Mouse (Mus musculus): Measurements from ENCODE around the gene Habp4.

The Habp4 gene

GRCm38 (mm10) chr13:64161548-64161915, at the start of gene Habp4:
TSS of gene Habp4 (plus strand) at chr13:64161824.
- DNase-seq (ENCODE audit: low spot score in 2 of 2) = peak; percentile 99

- no peak for DNase-seq (ENCODE audit: low spot score in 2 of 2)
These were observed 44.2 kb upstream of the Habp4 start for GRCm38 (mm10) chr13:64117442-64117841.

- no peak for DNase-seq (ENCODE audit: low spot score in 2 of 2)
These were observed 40.9 kb upstream of the Habp4 start for GRCm38 (mm10) chr13:64120760-64121159.

- DNase-seq (ENCODE audit: low spot score in 2 of 2) = no peak
These were observed 38.0 kb upstream of the Habp4 start for GRCm38 (mm10) chr13:64123491-64124188.

- DNase-seq (ENCODE audit: low spot score in 2 of 2) = no peak
These were observed 36.7 kb upstream of the Habp4 start for GRCm38 (mm10) chr13:64124886-64125285.

GRCm38 (mm10) chr13:64126316-64126715, 35.3 kb upstream of the Habp4 start:
- no peak for DNase-seq (ENCODE audit: low spot score in 2 of 2)

- peak; percentile 62 to 80 for DNase-seq (ENCODE audit: low spot score in 2 of 2)
These were observed 32.6 kb upstream of the Habp4 start, which contains the start of gene Slc35d2 for GRCm38 (mm10) chr13:64128858-64129615. TSS of gene Slc35d2 (minus strand) at chr13:64129368.

GRCm38 (mm10) chr13:64129616-64130375, 31.8 kb upstream of the Habp4 start:
- DNase-seq (ENCODE audit: low spot score in 2 of 2) = peak; percentile 36 to 70

GRCm38 (mm10) chr13:64150121-64150520, 11.5 kb upstream of the Habp4 start:
- DNase-seq (ENCODE audit: low spot score in 2 of 2) = no peak

- DNase-seq (ENCODE audit: low spot score in 2 of 2) = peak; percentile 90 to 95
These were observed 9.4 kb upstream of the Habp4 start for GRCm38 (mm10) chr13:64152241-64152669.

GRCm38 (mm10) chr13:64152671-64153082, 8.9 kb upstream of the Habp4 start:
- DNase-seq (ENCODE audit: low spot score in 2 of 2) = peak in 1 of 2 experiments; percentile 42

GRCm38 (mm10) chr13:64153083-64153682, 8.4 kb upstream of the Habp4 start, which contains the start of gene Zfp367:
TSS of gene Zfp367 (minus strand) at chr13:64153202.
- peak; percentile 98 to 99 for DNase-seq (ENCODE audit: low spot score in 2 of 2)

- DNase-seq (ENCODE audit: low spot score in 2 of 2) = peak; percentile 42 to 77
These were observed 7.8 kb upstream of the Habp4 start for GRCm38 (mm10) chr13:64153751-64154267.

GRCm38 (mm10) chr13:64154651-64155050, 7.0 kb upstream of the Habp4 start:
- DNase-seq (ENCODE audit: low spot score in 2 of 2) = no peak

- no peak for DNase-seq (ENCODE audit: low spot score in 2 of 2)
These were observed 6.5 kb upstream of the Habp4 start for GRCm38 (mm10) chr13:64155171-64155571.

GRCm38 (mm10) chr13:64156966-64157365, 4.7 kb upstream of the Habp4 start:
- DNase-seq (ENCODE audit: low spot score in 2 of 2) = no peak

- peak in 1 of 2 experiments; percentile 79 for DNase-seq (ENCODE audit: low spot score in 2 of 2)
These were observed 440 bp downstream of the Habp4 start for GRCm38 (mm10) chr13:64161916-64162611.

GRCm38 (mm10) chr13:64162626-64163025, 1.0 kb downstream of the Habp4 start:
- DNase-seq (ENCODE audit: low spot score in 2 of 2) = no peak

- DNase-seq (ENCODE audit: low spot score in 2 of 2) = no peak
These were observed 1.6 kb downstream of the Habp4 start for GRCm38 (mm10) chr13:64163147-64163715.

GRCm38 (mm10) chr13:64169746-64170145, 8.1 kb downstream of the Habp4 start:
- DNase-seq (ENCODE audit: low spot score in 2 of 2) = no peak

All from spleen, postnatal 4 days (tissue).